Mouse (Mus musculus) cerebellum, adult 18-20 months (tissue): ENCODE measurements around the gene Olfr286.

Experiments used
- DNase-seq, 2 experiments: peaks; one replicate each; pipeline ENCODE4 v3.0.0; 2021

The Olfr286 gene

GRCm38 (mm10) chr15:98234350-98234749 lies at the start of gene Olfr286:
TSS of gene Olfr286 (minus strand) at chr15:98234450.
- no peak for DNase-seq

- no peak for DNase-seq
Measured at GRCm38 (mm10) chr15:98257776-98258175, 23.5 kb upstream of the Olfr286 start.

- no peak for DNase-seq
Measured at GRCm38 (mm10) chr15:98257193-98257592, 22.9 kb upstream of the Olfr286 start, which contains the start of gene H1fnt. TSS of gene H1fnt (minus strand) at chr15:98257293.

GRCm38 (mm10) chr15:98256271-98256670 lies 22.0 kb upstream of the Olfr286 start:
- peak; percentile 36 to 40 for DNase-seq

- no peak for DNase-seq
Measured at GRCm38 (mm10) chr15:98235442-98235841, 1.2 kb upstream of the Olfr286 start.

- no peak for DNase-seq
Measured at GRCm38 (mm10) chr15:98226096-98226495, 8.2 kb downstream of the Olfr286 start.

- no peak for DNase-seq
Measured at GRCm38 (mm10) chr15:98225610-98226009, 8.6 kb downstream of the Olfr286 start.

GRCm38 (mm10) chr15:98222377-98222776 lies 11.9 kb downstream of the Olfr286 start:
- DNase-seq, result no peak

GRCm38 (mm10) chr15:98220877-98221276 lies 13.4 kb downstream of the Olfr286 start, which contains the start of the genes Gm44579 and Olfr287:
TSS of gene Gm44579 (minus strand) at chr15:98220977.
TSS of gene Olfr287 (minus strand) at chr15:98221056.
- peak in 1 of 2 experiments; percentile 2 for DNase-seq

GRCm38 (mm10) chr15:98214130-98214529 lies 20.1 kb downstream of the Olfr286 start:
- DNase-seq, result no peak

GRCm38 (mm10) chr15:98213336-98213870 lies 20.8 kb downstream of the Olfr286 start:
- DNase-seq, result no peak

GRCm38 (mm10) chr15:98209676-98210075 lies 24.6 kb downstream of the Olfr286 start:
- DNase-seq, result no peak

GRCm38 (mm10) chr15:98195442-98195841 lies 38.8 kb downstream of the Olfr286 start, which contains the start of gene Olfr288:
TSS of gene Olfr288 (minus strand) at chr15:98195542.
- DNase-seq, result no peak

GRCm38 (mm10) chr15:98184456-98184855 lies 49.8 kb downstream of the Olfr286 start:
- DNase-seq, result no peak

- peak; percentile 26 to 39 for DNase-seq
Measured at GRCm38 (mm10) chr15:98181856-98182570, 52.2 kb downstream of the Olfr286 start.

- DNase-seq, result peak; percentile 95 to 99
Measured at GRCm38 (mm10) chr15:98181132-98181711, 53.0 kb downstream of the Olfr286 start.

GRCm38 (mm10) chr15:98180567-98181131 lies 53.6 kb downstream of the Olfr286 start:
- peak; percentile 22 to 38 for DNase-seq

GRCm38 (mm10) chr15:98177320-98177719 lies 56.9 kb downstream of the Olfr286 start:
- no peak for DNase-seq
